Mouse (Mus musculus) limb, embryonic 13.5 days (tissue): ENCODE data around the gene Perm1. TPM values are rescaled to one million over a fixed set of nuclear protein-coding genes. Genes with fewer than 3 reads are reported as not detected.
A peak's percentile ranks its signal among the peaks of the same experiment; 100 is the strongest.

ENCODE experiments used
- ATAC-seq: fragments of 200-750 bp; cut with Nextera tagmentation; 2 replicates; pipeline ENCODE4 v1.8.0; 2017; ENCODE audit warnings: low read depth, moderate number of reproducible peaks, moderate TSS enrichment; ENCODE audit not compliant: low FRiP score
- H3K27ac ChIP-seq: fragments of 300-500 bp; sonication (generic); 2 replicates; pipeline ENCODE4 v1.5.1; 2015; ENCODE audit warnings: inconsistent platforms, mild to moderate bottlenecking, moderate library complexity
- H3K27me3 ChIP-seq: fragments of 300-500 bp; sonication (generic); 2 replicates; pipeline ENCODE4 v1.6.1; 2015; ENCODE audit warnings: mild to moderate bottlenecking, inconsistent platforms
- H3K36me3 ChIP-seq: fragments of 300-500 bp; sonication (generic); 2 replicates; pipeline ENCODE4 v1.6.1; 2015; ENCODE audit warnings: inconsistent platforms, mild to moderate bottlenecking, moderate library complexity
- H3K4me1 ChIP-seq: fragments of 300-500 bp; sonication (generic); 2 replicates; pipeline ENCODE4 v1.6.1; 2015; ENCODE audit warnings: inconsistent platforms
- H3K4me2 ChIP-seq: fragments of 300-500 bp; sonication (generic); replicated peaks from 2 replicates; pipeline ENCODE4 v1.6.1; 2015; ENCODE audit warnings: inconsistent platforms, mild to moderate bottlenecking, moderate library complexity
- H3K4me3 ChIP-seq: fragments of 300-500 bp; sonication (generic); 2 replicates; pipeline ENCODE4 v1.5.1; 2015; ENCODE audit warnings: moderate library complexity, mild to moderate bottlenecking, inconsistent platforms
- H3K9ac ChIP-seq: fragments of 300-500 bp; sonication (generic); 2 replicates; pipeline ENCODE4 v1.6.1; 2015; ENCODE audit warnings: mild to moderate bottlenecking, inconsistent platforms
- H3K9me3 ChIP-seq: fragments of 300-500 bp; sonication (generic); 2 replicates; pipeline ENCODE4 v1.6.1; 2016; ENCODE audit warnings: inconsistent platforms
- WGBS: fragments of 180-500 bp; shearing (Covaris S2); methylation state at CpG from one replicate; pipeline ENCODE4 v1.1.7; 2015; 5-methylcytosine and 5-hydroxymethylcytosine counted together
- polyA plus RNA-seq: library from polyadenylated mRNA; unstranded; fragments of >200 nt; fragmentation: Nextera tagmentation; extraction: Ambion mirVana; gene quantifications from 2 replicates; pipeline ENCODE4 v1.2.1, GENCODE M21; 2015

The Perm1 gene
- polyA plus RNA-seq, 1 experiment from 2014 or later, result 0.66 TPM

GRCm38 (mm10) chr4:156188811-156189323, 26.8 kb upstream of the Perm1 start:
- Histone ChIP-seq H3K36me3 (peaks cover 73% of the 10 kb centered on the region), H3K4me1 (peaks cover 72% of the 10 kb centered on the region), H3K27me3 (no peaks in the 10 kb centered on the region), H3K4me2 (peak overlapping the region; percentile 34), H3K27ac (peak overlapping the region; percentile 76), H3K9ac (peak overlapping the region; percentile 14), H3K9me3 (no peaks in the 10 kb centered on the region), H3K4me3 (no peak overlapping the region)
- peak; percentile 17; the same call in 1 of the 2 replicates for ATAC-seq
- 26% methylated on average over 6 of the region's 6 CpGs for WGBS

- Histone ChIP-seq H3K9ac (0 out of 2 replicates have a peak overlapping the region, but pooled peaks have one; percentile 19), H3K27ac (peak overlapping the region; percentile 58; the same call in 1 of the 2 replicates), H3K9me3 (no peaks in the 10 kb centered on the region), H3K4me2 (peak overlapping the region; percentile 35), H3K36me3 (peaks cover 66% of the 10 kb centered on the region), H3K4me3 (peak overlapping the region; percentile 1; the same call in 1 of the 2 replicates), H3K4me1 (peaks cover 77% of the 10 kb centered on the region), H3K27me3 (no peaks in the 10 kb centered on the region)
- ATAC-seq, result no peak
- 38% methylated on average over 8 of the region's 8 CpGs for WGBS
Measured at GRCm38 (mm10) chr4:156192421-156193199, 23.1 kb upstream of the Perm1 start.

GRCm38 (mm10) chr4:156193200-156193590, 22.5 kb upstream of the Perm1 start:
- H3K9ac ChIP-seq, result no peak overlapping the region
- peaks cover 65% of the 10 kb centered on the region for H3K36me3 ChIP-seq
- H3K27ac ChIP-seq, result no peak overlapping the region; the same call in 1 of the 2 replicates

GRCm38 (mm10) chr4:156193906-156194305, 21.8 kb upstream of the Perm1 start:
- no peak for ATAC-seq
- Histone ChIP-seq H3K4me3 (no peak overlapping the region), H3K4me2 (peak overlapping the region; percentile 85; the same call in 1 of the 2 replicates), H3K36me3 (peaks cover 61% of the 10 kb centered on the region), H3K9ac (0 out of 2 replicates have a peak overlapping the region, but pooled peaks have one; percentile 9), H3K4me1 (peaks cover 64% of the 10 kb centered on the region), H3K27ac (no peak overlapping the region), H3K9me3 (no peaks in the 10 kb centered on the region), H3K27me3 (no peaks in the 10 kb centered on the region)
- 66% methylated on average over 5 of the region's 5 CpGs for WGBS

More at GRCm38 (mm10) chr4:156193200-156193590, 22.5 kb upstream of the Perm1 start:
- WGBS, result 23% methylated on average over 2 of the region's 2 CpGs
- no peaks in the 10 kb centered on the region for H3K9me3 ChIP-seq
- peaks cover 71% of the 10 kb centered on the region for H3K4me1 ChIP-seq
- H3K27me3 ChIP-seq, result no peaks in the 10 kb centered on the region
- H3K4me2 ChIP-seq, result peak overlapping the region; percentile 35
- no peak overlapping the region for H3K4me3 ChIP-seq
- no peak for ATAC-seq

- Histone ChIP-seq H3K9ac (0 out of 2 replicates have a peak overlapping the region, but pooled peaks have one; percentile 9), H3K4me2 (peak overlapping the region; percentile 85; the same call in 1 of the 2 replicates), H3K9me3 (no peaks in the 10 kb centered on the region), H3K27ac (no peak overlapping the region), H3K36me3 (peaks cover 57% of the 10 kb centered on the region), H3K27me3 (no peaks in the 10 kb centered on the region), H3K4me1 (peaks cover 59% of the 10 kb centered on the region), H3K4me3 (no peak overlapping the region)
- WGBS, result 45% methylated on average over 6 of the region's 6 CpGs
- ATAC-seq, result no peak
Measured at GRCm38 (mm10) chr4:156194346-156194745, 21.3 kb upstream of the Perm1 start.

GRCm38 (mm10) chr4:156195927-156196870, 19.5 kb upstream of the Perm1 start:
- Histone ChIP-seq H3K4me1 (peaks cover 48% of the 10 kb centered on the region), H3K4me2 (peak overlapping the region; percentile 85), H3K27ac (peak overlapping the region; percentile 73; the same call in 1 of the 2 replicates), H3K9ac (peak overlapping the region; percentile 92), H3K27me3 (no peaks in the 10 kb centered on the region), H3K36me3 (peaks cover 41% of the 10 kb centered on the region), H3K9me3 (no peaks in the 10 kb centered on the region), H3K4me3 (peak overlapping the region; percentile 85)
- ATAC-seq, result 0 out of 2 replicates have a peak, but pooled peaks have one; percentile 0
- WGBS, result 3% methylated on average over 35 of the region's 35 CpGs

- H3K9me3 ChIP-seq, result no peaks in the 10 kb centered on the region
- peaks cover 4% of the 10 kb centered on the region for H3K27me3 ChIP-seq
- peak within 1 kb of the TSS; percentile 89 for H3K27ac ChIP-seq
- peak within 1 kb of the TSS; percentile 92 for H3K9ac ChIP-seq
- peaks cover 46% of the 10 kb centered on the region for H3K4me1 ChIP-seq
- peaks cover 30% of the 10 kb centered on the region for H3K36me3 ChIP-seq
- peak within 1 kb of the TSS; percentile 85 for H3K4me3 ChIP-seq
- 0% methylated on average over 22 of the region's 88 CpGs for WGBS
- peak; percentile 84 for ATAC-seq
- H3K4me2 ChIP-seq, result peak within 1 kb of the TSS; percentile 85
Measured at GRCm38 (mm10) chr4:156197131-156197828, 18.4 kb upstream of the Perm1 start, which contains the start of gene Agrn. TSS of gene Agrn (minus strand) at chr4:156197488.

GRCm38 (mm10) chr4:156197829-156198205, 17.9 kb upstream of the Perm1 start:
- ATAC-seq, result peak; percentile 88
- Histone ChIP-seq H3K4me2 (peak overlapping the region; percentile 73), H3K4me3 (peak overlapping the region; percentile 85), H3K36me3 (peaks cover 26% of the 10 kb centered on the region), H3K9ac (peak overlapping the region; percentile 70), H3K27ac (peak overlapping the region; percentile 89), H3K9me3 (no peaks in the 10 kb centered on the region), H3K27me3 (peaks cover 9% of the 10 kb centered on the region), H3K4me1 (peaks cover 45% of the 10 kb centered on the region)
- WGBS, result 0% methylated on average over 26 of the region's 26 CpGs

GRCm38 (mm10) chr4:156200623-156201475, 14.8 kb upstream of the Perm1 start, which contains the start of gene Isg15:
TSS of gene Isg15 (minus strand) at chr4:156200818.
- 50% methylated on average over 10 of the region's 10 CpGs for WGBS
- 0 out of 2 replicates have a peak within 1 kb of the TSS, but pooled peaks have one; percentile 16 for H3K4me2 ChIP-seq
- H3K27me3 ChIP-seq, result peaks cover 37% of the 10 kb centered on the region
- H3K9ac ChIP-seq, result 0 out of 2 replicates have a peak within 1 kb of the TSS, but pooled peaks have one; percentile 13
- no peak for ATAC-seq
- peaks cover 26% of the 10 kb centered on the region for H3K4me1 ChIP-seq
- no peaks in the 10 kb centered on the region for H3K9me3 ChIP-seq
- H3K36me3 ChIP-seq, result no peaks in the 10 kb centered on the region
- H3K4me3 ChIP-seq, result no peak within 1 kb of the TSS
- H3K27ac ChIP-seq, result no peak within 1 kb of the TSS

- H3K27me3 ChIP-seq, result peaks cover 39% of the 10 kb centered on the region
- peak overlapping the region; percentile 95 for H3K4me2 ChIP-seq
- peak overlapping the region; percentile 71; the same call in 1 of the 2 replicates for H3K9ac ChIP-seq
- no peak overlapping the region for H3K27ac ChIP-seq
- WGBS, result 39% methylated on average over 12 of the region's 12 CpGs
- peaks cover 18% of the 10 kb centered on the region for H3K4me1 ChIP-seq
- no peak for ATAC-seq
- no peaks in the 10 kb centered on the region for H3K9me3 ChIP-seq
- no peaks in the 10 kb centered on the region for H3K36me3 ChIP-seq
- peak overlapping the region; percentile 55 for H3K4me3 ChIP-seq
Measured at GRCm38 (mm10) chr4:156202462-156202893, 13.2 kb upstream of the Perm1 start.
